Mouse (Mus musculus) CH12.LX (cell line): Measurements from ENCODE around the gene Iah1. TPM values are rescaled to one million over a fixed set of nuclear protein-coding genes. Genes with fewer than 3 reads are reported as not detected.
A peak's percentile ranks its signal among the peaks of the same experiment; 100 is the strongest.

ENCODE experiments used
- DNase-seq: peaks from one replicate; pipeline ENCODE4 v3.0.0-alpha.2; 2013; ENCODE audit errors: extremely low read depth
- H3K27ac ChIP-seq: 2 replicates; pipeline ENCODE4 v1.5.1; 2012; ENCODE audit warnings: low read depth, mild to moderate bottlenecking, control low read depth, moderate library complexity; ENCODE audit not compliant: insufficient read depth
- H3K27me3 ChIP-seq: replicated peaks from 2 replicates; pipeline ENCODE3; 2012; ENCODE audit warnings: inconsistent platforms
- H3K36me3 ChIP-seq, 2 experiments: replicated peaks in 1 of 2; 2 replicates each; pipeline versions ENCODE3 to v1.6.1; 2012; ENCODE audit warnings: inconsistent platforms in 1 of 2, low read length in 1 of 2, mild to moderate bottlenecking in 1 of 2, mixed read lengths in 1 of 2, moderate library complexity in 1 of 2; ENCODE audit not compliant: control insufficient read depth in 1 of 2, insufficient read depth in 1 of 2
- H3K4me1 ChIP-seq, 2 experiments: 2 replicates each; pipeline ENCODE4 v1.6.1; 2012; ENCODE audit warnings: inconsistent platforms in 1 of 2, moderate library complexity in 1 of 2; ENCODE audit not compliant: insufficient read depth in 2 of 2, control insufficient read depth in 1 of 2
- H3K4me2 ChIP-seq: 2 replicates; pipeline ENCODE4 v1.6.1; 2012; ENCODE audit warnings: low read depth, mild to moderate bottlenecking, control low read depth; ENCODE audit not compliant: poor library complexity, insufficient read depth, severe bottlenecking
- H3K4me3 ChIP-seq, 3 experiments: fragments of 150-350 bp in 1 of 3; sonication (generic) in 1 of 3; replicated peaks in 1 of 3; 2 replicates each; pipeline versions ENCODE3 to v1.5.1; 2011 to 2012; ENCODE audit warnings: low read depth in 2 of 3, low read length in 2 of 3, mild to moderate bottlenecking in 2 of 3, moderate library complexity in 2 of 3, control low read depth in 1 of 3, improper control_type of control experiment in 1 of 3, inconsistent platforms in 1 of 3, mixed read lengths in 1 of 3; ENCODE audit not compliant: poor library complexity in 1 of 3
- H3K79me2 ChIP-seq: replicated peaks from 2 replicates; pipeline ENCODE4 v1.6.1; 2012; ENCODE audit warnings: mild to moderate bottlenecking, moderate library complexity; ENCODE audit not compliant: control insufficient read depth, poor library complexity, insufficient read depth, severe bottlenecking; ENCODE audit errors: extremely low read depth
- H3K9ac ChIP-seq: 2 replicates; pipeline ENCODE4 v1.6.1; 2012; ENCODE audit warnings: low read depth, mild to moderate bottlenecking, control low read depth, moderate library complexity; ENCODE audit not compliant: insufficient read depth
- H3K9me3 ChIP-seq: replicated peaks from 2 replicates; pipeline ENCODE3; 2012; ENCODE audit warnings: low read length, inconsistent platforms, mixed read lengths
- CHD2 ChIP-seq: IDR thresholded peaks from 2 replicates; pipeline ENCODE4 v1.6.1; 2011; ENCODE audit warnings: low read length, improper control_type of control experiment
- CTCF ChIP-seq, 2 experiments: IDR thresholded peaks in 1 of 2; conservative IDR thresholded peaks in 1 of 2; 2 replicates each; pipeline ENCODE4 v1.5.1; 2011 to 2012; ENCODE audit warnings: low read depth in 2 of 2, low read length in 2 of 2, improper control_type of control experiment in 1 of 2, inconsistent platforms in 1 of 2, mild to moderate bottlenecking in 1 of 2, moderate library complexity in 1 of 2
- GABPA ChIP-seq: IDR thresholded peaks from 2 replicates; pipeline ENCODE4 v1.6.1; 2012; ENCODE audit warnings: low read depth, low read length, improper control_type of control experiment, inconsistent platforms; ENCODE audit not compliant: insufficient replicate concordance
- HCFC1 ChIP-seq: IDR thresholded peaks from 2 replicates; pipeline ENCODE4 v1.6.1; 2012; ENCODE audit warnings: low read depth, mild to moderate bottlenecking, inconsistent platforms, low read length, improper control_type of control experiment
- IRF4 ChIP-seq: IDR thresholded peaks from 2 replicates; pipeline ENCODE4 v1.6.1; 2014; ENCODE audit warnings: low read depth, mild to moderate bottlenecking, inconsistent platforms, low read length, improper control_type of control experiment
- JUN ChIP-seq: IDR thresholded peaks from 2 replicates; pipeline ENCODE4 v1.6.1; 2011; ENCODE audit warnings: low read depth, mild to moderate bottlenecking, low read length, improper control_type of control experiment, moderate library complexity; ENCODE audit not compliant: insufficient read depth
- KAT2A ChIP-seq: IDR thresholded peaks from 2 replicates; pipeline ENCODE4 v1.6.1; 2012; ENCODE audit warnings: low read length, improper control_type of control experiment, inconsistent platforms; ENCODE audit not compliant: insufficient replicate concordance
- MAFK ChIP-seq: IDR thresholded peaks from 2 replicates; pipeline ENCODE4 v1.6.1; 2011; ENCODE audit warnings: low read length, improper control_type of control experiment; ENCODE audit not compliant: insufficient replicate concordance
- MAX ChIP-seq: IDR thresholded peaks from 2 replicates; pipeline ENCODE4 v1.6.1; 2011; ENCODE audit warnings: low read length, improper control_type of control experiment
- MXI1 ChIP-seq: IDR thresholded peaks from 2 replicates; pipeline ENCODE4 v1.6.1; 2011; ENCODE audit warnings: mild to moderate bottlenecking, low read depth, low read length, improper control_type of control experiment
- NRF1 ChIP-seq: IDR thresholded peaks from 2 replicates; pipeline ENCODE4 v1.6.1; 2014; ENCODE audit warnings: low read depth, mild to moderate bottlenecking, inconsistent platforms, low read length, improper control_type of control experiment, moderate library complexity
- PAX5 ChIP-seq: IDR thresholded peaks from 2 replicates; pipeline ENCODE4 v1.6.1; 2012; ENCODE audit warnings: low read length, inconsistent platforms, mixed read lengths
- POLR2AphosphoS2 ChIP-seq: IDR thresholded peaks from 2 replicates; pipeline ENCODE4 v1.6.1; 2011; ENCODE audit warnings: low read depth, low read length, improper control_type of control experiment
- RCOR1 ChIP-seq: conservative IDR thresholded peaks from 2 replicates; pipeline ENCODE4 v1.6.1; 2012; ENCODE audit warnings: low read depth, mild to moderate bottlenecking, inconsistent platforms, low read length, improper control_type of control experiment
- SIN3A ChIP-seq: IDR thresholded peaks from 2 replicates; pipeline ENCODE4 v1.6.1; 2012; ENCODE audit warnings: low read length, improper control_type of control experiment, inconsistent platforms
- SMC3 ChIP-seq: IDR thresholded peaks from 2 replicates; pipeline ENCODE4 v1.6.1; 2011; ENCODE audit warnings: low read depth, low read length, improper control_type of control experiment
- TCF12 ChIP-seq: IDR thresholded peaks from 2 replicates; pipeline ENCODE4 v1.6.1; 2014; ENCODE audit warnings: low read depth, mild to moderate bottlenecking, inconsistent platforms, low read length, improper control_type of control experiment
- USF2 ChIP-seq: conservative IDR thresholded peaks from 2 replicates; pipeline ENCODE4 v1.6.1; 2011; ENCODE audit warnings: low read depth, low read length, improper control_type of control experiment
- ZMIZ1 ChIP-seq: IDR thresholded peaks from 2 replicates; pipeline ENCODE4 v1.6.1; 2012; ENCODE audit warnings: low read depth, mild to moderate bottlenecking, inconsistent platforms, low read length, improper control_type of control experiment
- dilution Hi-C: fragments of 300-500 bp; cut with MboI; formaldehyde crosslinking; loops from 2 replicates; pipeline ENCODE4 v1.14.3; 2020; ENCODE audit warnings: low sequenced_read_pairs; ENCODE audit not compliant: extremely low pct_unique_long_range_greater_than_20kb, extremely low pct_ligation_motif_present
- in situ Hi-C: fragments of 300-500 bp; cut with MboI; formaldehyde crosslinking; loops from 3 replicates; pipeline ENCODE4 v1.14.3; 2019; ENCODE audit warnings: low sequenced_read_pairs, low pct_ligation_motif_present, low pct_unique_long_range_greater_than_20kb, mixed read lengths
- polyA plus RNA-seq: library from polyadenylated mRNA; unstranded; fragments of >175 nt; gene quantifications from 2 replicates; pipeline ENCODE4 v1.2.1, GENCODE M21; 2012; ENCODE audit warnings: low read depth; ENCODE audit not compliant: insufficient read length
- total RNA-seq, 2 experiments: library from RNA; depleted of rRNA; stranded (reverse); fragments of 300-350 nt in 1 of 2; fragments of >200 nt in 1 of 2; gene quantifications; 2 replicates each; pipeline ENCODE4 v1.2.3; 2012 to 2014

Gene Iah1
- total and polyA plus RNA-seq, 3 experiments = 62.2 to 126 (median 106) TPM

DNA sequence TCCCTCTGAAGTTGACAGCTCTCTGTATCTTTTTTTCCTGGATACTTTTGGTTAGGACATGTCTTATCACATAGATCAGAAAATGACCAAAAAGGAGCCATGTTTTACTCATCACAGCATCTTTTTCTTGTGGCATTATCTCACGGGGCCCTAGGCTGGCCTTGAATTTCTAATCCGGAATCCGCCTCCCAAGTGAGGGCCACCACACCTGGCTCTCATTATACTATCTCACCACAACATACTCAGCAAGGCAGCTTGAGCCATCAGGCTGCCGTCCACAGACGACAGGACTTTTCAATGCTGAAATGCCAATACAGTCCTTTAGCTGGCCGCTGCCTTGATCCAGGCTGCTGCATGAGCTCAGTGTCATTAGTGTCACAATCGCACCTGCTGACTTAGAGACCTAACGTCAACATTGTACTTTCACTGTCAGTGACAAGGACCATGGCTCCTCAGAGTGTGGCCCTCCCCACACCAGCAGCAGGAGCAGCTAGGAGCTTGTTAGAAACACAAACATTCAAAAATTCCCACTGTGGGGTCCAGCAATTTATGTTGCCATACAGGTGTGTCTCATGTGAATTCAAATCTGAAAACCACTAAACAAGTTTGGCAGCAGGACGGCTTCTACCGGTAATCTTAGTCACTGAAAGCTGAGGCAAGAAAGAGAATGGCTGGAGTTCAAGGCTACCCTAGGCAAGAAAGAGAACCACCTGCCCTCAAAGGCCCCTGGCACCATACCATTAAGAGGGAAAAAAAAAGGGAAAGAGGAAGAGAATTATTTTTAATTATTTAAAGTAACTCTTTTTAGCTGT lies 48.6 kb downstream of the Iah1 start:
- H3K27me3 ChIP-seq = no peaks in the 10 kb centered on the region
- H3K4me2 ChIP-seq = no peak overlapping the region
- H3K9ac ChIP-seq = no peak overlapping the region
- in situ Hi-C loops = no loop called here
- no peak for TF ChIP-seq CTCF (conservative IDR thresholded peaks at IDR 0.05 in 1 of 2, IDR thresholded peaks at IDR 0.05 in 1 of 2; ENCODE audit: low read depth in 2 of 2, low read length in 2 of 2)
- no peak for TF ChIP-seq MAFK
- no peak for TF ChIP-seq HCFC1
- no peak for TF ChIP-seq POLR2AphosphoS2
- TF ChIP-seq TCF12 = no peak
- TF ChIP-seq SIN3A = no peak
- no peak for TF ChIP-seq RCOR1
- TF ChIP-seq ZMIZ1 = no peak
- TF ChIP-seq PAX5 = no peak
- no peak for TF ChIP-seq KAT2A
- no peak for TF ChIP-seq IRF4
- no peak for TF ChIP-seq MXI1
- no peak for TF ChIP-seq SMC3
- TF ChIP-seq USF2 = no peak
- no peak for TF ChIP-seq CHD2
- TF ChIP-seq GABPA = no peak
- no peak for TF ChIP-seq NRF1
- no peak overlapping the region for H3K4me3 ChIP-seq
- peaks cover 2 to 53% of the 10 kb centered on the region in 2 experiments for H3K36me3 ChIP-seq
- peaks cover 4 to 33% of the 10 kb centered on the region in 2 experiments; a peak in 2 of 4 replicates for H3K4me1 ChIP-seq
- H3K9me3 ChIP-seq = no peaks in the 10 kb centered on the region
- no peak overlapping the region for H3K27ac ChIP-seq
- H3K79me2 ChIP-seq = peaks cover 69% of the 10 kb centered on the region
- no peak for DNase-seq
- dilution Hi-C loops = no loop called here

DNA sequence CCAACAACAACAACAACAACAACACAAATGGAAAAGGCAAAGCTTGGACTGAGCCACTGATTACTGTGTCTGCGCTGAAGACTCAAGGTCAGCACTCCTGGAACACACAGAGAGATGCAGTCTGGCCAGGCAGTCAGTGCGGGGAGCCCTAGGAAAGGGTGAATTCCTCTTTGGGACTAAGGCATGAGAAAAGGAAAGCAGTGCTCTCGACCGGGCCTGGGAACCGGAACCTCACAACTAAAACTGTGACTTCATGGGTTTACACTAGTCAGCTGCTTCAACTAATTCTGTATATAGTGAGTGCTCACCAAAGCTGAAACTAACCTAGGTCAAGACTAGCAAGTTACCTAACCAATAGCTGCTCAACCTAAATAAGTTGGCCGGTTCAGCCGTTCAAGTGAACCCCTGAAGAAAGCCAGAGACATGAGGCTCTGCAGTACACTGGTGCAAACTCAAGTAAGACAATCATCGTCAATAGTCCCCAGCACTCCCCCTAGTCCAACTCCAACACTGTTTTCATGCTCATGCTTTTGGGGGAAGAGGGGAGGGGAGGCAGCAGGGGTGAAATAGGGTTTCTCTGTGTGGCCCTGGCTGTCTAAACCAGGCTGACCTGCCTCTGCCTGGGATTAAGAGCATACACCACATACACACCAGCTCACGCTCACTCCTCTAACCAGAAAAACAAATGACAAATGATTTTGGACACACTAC lies 52.3 kb downstream of the Iah1 start:
- Histone ChIP-seq H3K79me2 (peaks cover 79% of the 10 kb centered on the region), H3K9me3 (no peaks in the 10 kb centered on the region), H3K27me3 (no peaks in the 10 kb centered on the region), H3K9ac (peak overlapping the region; percentile 46; the same call in 1 of the 2 replicates), H3K36me3 (peaks cover 2 to 26% of the 10 kb centered on the region in 2 experiments), H3K4me2 (peak overlapping the region; percentile 84), H3K4me1 (peaks cover 6 to 41% of the 10 kb centered on the region in 2 experiments; a peak in 2 of 4 replicates), H3K4me3 (peak overlapping the region in 2 of 3 experiments; percentile 39 to 43), H3K27ac (peak overlapping the region; percentile 55)
- dilution Hi-C loops (no loop called here), in situ Hi-C loops (no loop called here)
- no peak for DNase-seq
- TF ChIP-seq MAX (peak; percentile 43; the same call in 1 of the 2 replicates), MXI1 (peak; percentile 60), SIN3A (peak; percentile 73; the same call in 1 of the 2 replicates), JUN (no peak), POLR2AphosphoS2 (no peak), HCFC1 (peak; percentile 32)
